Mouse (Mus musculus): ENCODE measurements around the gene Tnfrsf8. TPM values are rescaled to one million over a fixed set of nuclear protein-coding genes. Genes with fewer than 3 reads are reported as not detected.
"Not testable (repeated sequence)": the region's sequence is repeated elsewhere in the genome, so short reads cannot be mapped to it uniquely, and the experiment has no call there.

The Tnfrsf8 gene
- total RNA-seq, 2 experiments from 2014 or later: 0.10 to 0.40 TPM

GRCm38 (mm10) chr4:145310859-145311258 is 4.1 kb downstream of the Tnfrsf8 start:
- DNase-seq: no peak

- no peak for DNase-seq
Observed at GRCm38 (mm10) chr4:145306422-145306821, 8.5 kb downstream of the Tnfrsf8 start.

GRCm38 (mm10) chr4:145305661-145306362 is 9.2 kb downstream of the Tnfrsf8 start:
- DNase-seq: not testable (repeated sequence)

- DNase-seq: no peak
Observed at GRCm38 (mm10) chr4:145304109-145304508, 10.9 kb downstream of the Tnfrsf8 start.

- DNase-seq: no peak
Observed at GRCm38 (mm10) chr4:145302106-145302505, 12.9 kb downstream of the Tnfrsf8 start.

- no peak for DNase-seq
Observed at GRCm38 (mm10) chr4:145300210-145300927, 14.6 kb downstream of the Tnfrsf8 start.

GRCm38 (mm10) chr4:145299355-145299754 is 15.6 kb downstream of the Tnfrsf8 start:
- DNase-seq: no peak

- DNase-seq: peak in 1 of 2 experiments; percentile 32
Observed at GRCm38 (mm10) chr4:145298846-145299245, 16.1 kb downstream of the Tnfrsf8 start.

- peak; percentile 83 to 84 for DNase-seq
Observed at GRCm38 (mm10) chr4:145295589-145296300, 19.2 kb downstream of the Tnfrsf8 start.

GRCm38 (mm10) chr4:145294588-145294987 is 20.4 kb downstream of the Tnfrsf8 start:
- no peak for DNase-seq

GRCm38 (mm10) chr4:145286369-145287120 is 28.4 kb downstream of the Tnfrsf8 start:
- peak; percentile 60 to 71 for DNase-seq

- no peak for DNase-seq
Observed at GRCm38 (mm10) chr4:145284675-145285074, 30.3 kb downstream of the Tnfrsf8 start.

- DNase-seq: peak; percentile 51 to 55
Observed at GRCm38 (mm10) chr4:145283441-145283840, 31.5 kb downstream of the Tnfrsf8 start.

- peak; percentile 62 to 64 for DNase-seq
Observed at GRCm38 (mm10) chr4:145280966-145281365, 34.0 kb downstream of the Tnfrsf8 start.

- no peak for DNase-seq
Observed at GRCm38 (mm10) chr4:145278724-145279370, 36.1 kb downstream of the Tnfrsf8 start.

GRCm38 (mm10) chr4:145278231-145278630 is 36.7 kb downstream of the Tnfrsf8 start:
- DNase-seq: no peak

GRCm38 (mm10) chr4:145276368-145277249 is 38.4 kb downstream of the Tnfrsf8 start:
- no peak for DNase-seq

GRCm38 (mm10) chr4:145274887-145275286 is 40.1 kb downstream of the Tnfrsf8 start:
- no peak for DNase-seq

GRCm38 (mm10) chr4:145273923-145274322 is 41.0 kb downstream of the Tnfrsf8 start:
- DNase-seq: no peak

GRCm38 (mm10) chr4:145272763-145273162 is 42.2 kb downstream of the Tnfrsf8 start:
- DNase-seq: peak in 1 of 2 experiments; percentile 37
